Mouse (Mus musculus): Measurements from ENCODE around the gene Gm9964. TPM values are rescaled to one million over a fixed set of nuclear protein-coding genes. Genes with fewer than 3 reads are reported as not detected.
A peak's percentile ranks its signal among the peaks of the same experiment; 100 is the strongest.

Gene Gm9964
- polyA plus RNA-seq, 1 experiment: not detected

GRCm38 (mm10) chr11:79254391-79255098 lies 42.2 kb downstream of the Gm9964 start, which contains the start of gene Wsb1:
Gene Wsb1 (minus strand): TSS chr11:79254671.
- peak; percentile 87 to 95 for DNase-seq (ENCODE audit: extremely low spot score in 1 of 2, low spot score in 1 of 2)

GRCm38 (mm10) chr11:79253542-79254390 lies 42.9 kb downstream of the Gm9964 start:
- peak in 1 of 2 experiments; percentile 31 for DNase-seq (ENCODE audit: extremely low spot score in 1 of 2, low spot score in 1 of 2)

- DNase-seq (ENCODE audit: extremely low spot score in 1 of 2, low spot score in 1 of 2): peak in 1 of 2 experiments; percentile 28
Measured at GRCm38 (mm10) chr11:79252881-79253541, 43.7 kb downstream of the Gm9964 start.

Other genes with a start within 250 kb of the Gm9964 start
- gene Ksr1, start 150.5 kb downstream of the Gm9964 start, polyA plus RNA-seq (2012; rRNA removed): 47.0 and 55.7 TPM in 2 replicates
- gene Wsb1, start 42.2 kb downstream of the Gm9964 start, polyA plus RNA-seq (2012; rRNA removed): 272 and 315 TPM in 2 replicates
- gene Nf1, start 42.8 kb upstream of the Gm9964 start, polyA plus RNA-seq (2012; rRNA removed): 35.5 and 39.7 TPM in 2 replicates
- gene Omg, start 207.2 kb upstream of the Gm9964 start, polyA plus RNA-seq (2012; rRNA removed): 114 and 125 TPM in 2 replicates
- 0.88 and 1.3 TPM in 2 replicates for gene Evi2b, start 226.9 kb upstream of the Gm9964 start, polyA plus RNA-seq (2012; rRNA removed)
- gene Evi2, start 233.7 kb upstream of the Gm9964 start, polyA plus RNA-seq (2012; rRNA removed): 0.08 and 0.18 TPM in 2 replicates
- 27.4 and 29.8 TPM in 2 replicates for gene Evi2a, start 233.7 kb upstream of the Gm9964 start, polyA plus RNA-seq (2012; rRNA removed)